Mouse (Mus musculus): Measurements from ENCODE around the gene Vmn2r32. TPM values are rescaled to one million over a fixed set of nuclear protein-coding genes. Genes with fewer than 3 reads are reported as not detected.
"Not testable (repeated sequence)": the region's sequence is repeated elsewhere in the genome, so short reads cannot be mapped to it uniquely, and the experiment has no call there.

Gene Vmn2r32
- polyA plus RNA-seq (2016; fragmentation: Nextera tagmentation; extraction: Ambion mirVana), result not detected in 2 replicates

- H3K4me3 ChIP-seq; H3K27me3 ChIP-seq (ENCODE audit: low read depth, poor library complexity, severe bottlenecking); H3K27ac ChIP-seq (replicated peaks); H3K9me3 ChIP-seq (replicated peaks); H3K36me3 ChIP-seq; DNase-seq (ENCODE audit: low spot score); H3K4me1 ChIP-seq: not testable (repeated sequence)
- 38% methylated on average over 1 of the region's 2 CpGs for WGBS
Measured at GRCm38 (mm10) chr7:7479918-7480317, at the start of gene Vmn2r32. Vmn2r32 (minus strand) TSS chr7:7480018.

Other genes starting within 250 kb of the Vmn2r32 start
- gene Vmn2r29, start 232.7 kb downstream of the Vmn2r32 start, polyA plus RNA-seq (2016; fragmentation: Nextera tagmentation; extraction: Ambion mirVana), result 0.28 and 0.65 TPM in 2 replicates
- 1.5 and 2.0 TPM in 2 replicates for gene Gm45844, start 201.7 kb downstream of the Vmn2r32 start, polyA plus RNA-seq (2016; fragmentation: Nextera tagmentation; extraction: Ambion mirVana)
- gene Clcn4, start 179.2 kb downstream of the Vmn2r32 start, polyA plus RNA-seq (2016; fragmentation: Nextera tagmentation; extraction: Ambion mirVana), result 42.7 and 56.4 TPM in 2 replicates
- not detected in 2 replicates for gene Vmn2r30, start 142.4 kb downstream of the Vmn2r32 start, polyA plus RNA-seq (2016; fragmentation: Nextera tagmentation; extraction: Ambion mirVana)
- not detected in 2 replicates for gene Gm45783, start 105.4 kb downstream of the Vmn2r32 start, polyA plus RNA-seq (2016; fragmentation: Nextera tagmentation; extraction: Ambion mirVana)
- gene Vmn2r31, start 80.3 kb downstream of the Vmn2r32 start, polyA plus RNA-seq (2016; fragmentation: Nextera tagmentation; extraction: Ambion mirVana), result not detected in 2 replicates
- gene Vmn2r33, start 86.8 kb upstream of the Vmn2r32 start, polyA plus RNA-seq (2016; fragmentation: Nextera tagmentation; extraction: Ambion mirVana), result not detected in 2 replicates
- not detected in 2 replicates for gene Vmn2r34, start 209.5 kb upstream of the Vmn2r32 start, polyA plus RNA-seq (2016; fragmentation: Nextera tagmentation; extraction: Ambion mirVana)